Mouse (Mus musculus) mammary gland, adult 2 months (tissue): ENCODE data around the gene Rasl10a. TPM values are rescaled to one million over a fixed set of nuclear protein-coding genes. Genes with fewer than 3 reads are reported as not detected.

Experiments used
- polyA plus RNA-seq: library from polyadenylated mRNA; depleted of rRNA; stranded (reverse); fragments of >200 nt; gene quantifications from 2 replicates; pipeline ENCODE4 v1.2.3, GENCODE M21; 2012; ENCODE audit warnings: low replicate concordance; rRNA removed

Rasl10a gene
- polyA plus RNA-seq, result 5.0 and 6.0 TPM in 2 replicates

DNA sequence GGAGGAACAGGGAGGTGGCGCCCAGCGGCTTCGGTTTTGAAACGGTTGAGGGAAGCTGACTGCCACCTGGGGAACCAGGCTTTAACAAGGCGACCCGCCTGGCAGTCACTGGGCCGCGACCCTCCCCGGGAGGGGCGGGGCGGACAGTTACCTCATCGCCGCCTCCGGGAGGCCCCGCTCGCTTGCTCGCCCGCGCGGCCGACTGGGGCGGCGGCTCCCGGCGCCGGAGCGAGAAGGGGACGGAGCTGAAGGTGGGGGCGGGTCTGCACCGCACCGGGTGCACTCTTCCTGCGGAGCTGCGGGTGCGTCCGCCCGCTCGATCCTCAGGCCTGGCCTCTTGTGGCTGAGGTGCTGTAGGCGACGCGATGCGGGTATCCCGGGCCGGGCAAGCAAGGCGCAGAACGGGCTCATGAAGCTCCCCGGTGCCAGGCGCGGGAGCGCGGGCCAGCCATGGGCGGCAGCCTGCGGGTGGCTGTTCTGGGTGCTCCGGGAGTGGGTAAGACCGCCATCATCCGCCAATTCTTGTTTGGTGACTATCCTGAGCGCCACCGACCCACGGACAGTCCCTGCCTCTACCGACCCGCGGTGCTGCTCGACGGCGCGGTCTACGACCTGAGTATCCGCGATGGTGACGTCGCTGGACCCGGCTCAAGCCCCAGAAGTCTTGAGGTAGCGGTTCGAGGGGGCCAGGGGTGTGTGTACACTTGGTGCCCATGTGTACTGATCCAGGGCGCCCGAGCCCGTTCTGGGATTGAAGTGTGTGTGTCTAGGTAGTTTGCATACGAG is at the start of gene Rasl10a:
TSS of gene Rasl10a (plus strand) at position 273 of the 786 bp plus-strand sequence.

DNA sequence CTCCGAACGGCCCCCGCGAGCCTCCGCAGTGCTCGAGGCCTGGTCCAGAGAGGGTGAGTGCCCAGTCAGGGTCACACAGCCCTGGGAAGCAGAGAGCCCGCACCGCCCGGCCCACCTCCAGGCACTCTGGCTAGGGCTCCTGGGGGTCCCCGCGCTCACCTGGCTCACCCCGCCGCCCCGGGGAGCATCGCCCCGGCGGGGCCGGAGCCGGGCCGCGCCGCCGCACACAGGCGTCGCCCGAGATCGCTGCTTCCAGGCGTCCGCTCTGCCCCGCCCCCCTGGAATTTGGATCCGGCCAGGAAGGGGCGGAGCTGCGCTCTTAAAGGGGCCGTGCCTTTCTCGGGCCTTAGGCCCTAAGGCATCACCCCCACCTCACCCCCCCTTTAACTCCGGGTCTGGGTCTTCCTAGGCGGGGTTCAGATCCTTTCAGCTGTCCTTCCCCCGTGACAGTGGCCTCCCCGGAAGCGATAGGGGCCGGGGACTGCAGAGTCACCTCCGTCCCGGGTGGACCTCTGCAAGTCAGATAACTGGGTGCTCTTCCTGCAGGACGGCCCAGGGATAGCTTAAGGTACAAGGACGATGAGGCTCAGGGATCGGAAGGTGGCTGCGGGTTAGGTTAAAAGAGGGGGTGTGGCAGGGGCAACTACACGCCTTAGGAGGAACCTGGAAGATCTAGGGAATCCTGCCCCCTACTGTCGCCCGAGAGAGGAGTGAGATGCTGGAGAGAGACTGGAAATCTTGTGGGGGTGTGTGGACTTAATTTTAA is 7.3 kb downstream of the Rasl10a start, which contains the start of gene Gas2l1:
TSS of gene Gas2l1 (minus strand) at position 272 of the 766 bp plus-strand sequence.

DNA sequence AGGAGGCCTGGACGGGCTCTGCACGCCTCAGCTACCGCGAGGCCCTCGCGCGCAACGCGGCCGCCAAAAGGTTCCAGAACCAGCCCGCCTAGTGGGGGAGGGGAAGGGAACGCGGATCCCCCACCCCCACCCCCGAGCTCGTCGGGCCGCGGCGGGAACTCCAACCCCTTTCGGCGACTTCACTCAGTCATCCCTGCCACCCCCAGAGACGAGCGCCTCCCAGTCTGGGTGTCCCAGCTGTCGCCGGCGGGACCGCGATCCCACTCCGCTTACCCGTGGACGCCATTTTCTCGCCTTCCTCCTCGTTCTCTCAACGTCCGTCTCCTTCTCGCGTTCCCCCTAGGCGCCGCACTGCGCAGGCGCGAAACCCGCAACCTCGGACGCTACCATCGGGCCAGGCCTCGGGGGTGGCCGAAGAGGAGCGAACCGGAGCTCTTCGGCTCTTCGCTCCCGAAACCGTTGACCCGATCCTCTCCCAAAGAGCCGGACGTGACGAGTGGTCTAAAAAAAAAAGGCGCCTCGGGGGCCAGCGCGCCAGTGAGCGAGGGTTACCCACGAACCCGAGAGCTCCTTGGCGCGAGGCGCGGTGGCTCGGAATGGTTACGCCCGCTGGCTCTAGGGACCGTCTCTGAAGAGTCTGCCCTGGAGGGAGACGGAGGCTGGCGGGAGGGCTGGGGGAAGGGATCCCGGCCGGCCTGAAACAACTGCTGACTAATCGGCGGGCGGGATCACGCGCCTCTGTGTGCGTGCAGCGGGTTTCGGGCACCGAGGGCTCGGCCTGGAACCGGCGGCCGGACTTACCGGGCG is 41.0 kb downstream of the Rasl10a start, which contains the start of the genes Rhbdd3 and Ewsr1:
TSS of gene Rhbdd3 (plus strand) at position 191 of the 807 bp plus-strand sequence.
TSS of gene Ewsr1 (minus strand) at position 531 of the 807 bp plus-strand sequence.

Other genes starting within 250 kb of the Rasl10a start
- 47.4 and 61.4 TPM in 2 replicates for gene Nf2, start 208.6 kb upstream of the Rasl10a start, polyA plus RNA-seq
- 16.5 and 18.3 TPM in 2 replicates for gene Nipsnap1, start 184.2 kb upstream of the Rasl10a start, polyA plus RNA-seq
- gene Thoc5, start 162.8 kb upstream of the Rasl10a start, polyA plus RNA-seq, result 14.5 and 19.3 TPM in 2 replicates
- gene Nefh, start 110.1 kb upstream of the Rasl10a start, polyA plus RNA-seq, result 0.36 and 1.4 TPM in 2 replicates
- gene Ap1b1, start 71.3 kb upstream of the Rasl10a start, polyA plus RNA-seq, result 92.1 and 96.8 TPM in 2 replicates
- 65.3 and 117 TPM in 2 replicates for gene Gas2l1, start 7.2 kb downstream of the Rasl10a start, polyA plus RNA-seq
- 37.3 and 48.5 TPM in 2 replicates for gene Rhbdd3, start 40.8 kb downstream of the Rasl10a start, polyA plus RNA-seq
- 405 and 472 TPM in 2 replicates for gene Ewsr1, start 41.1 kb downstream of the Rasl10a start, polyA plus RNA-seq
- gene Emid1, start 94.1 kb downstream of the Rasl10a start, polyA plus RNA-seq, result 15.9 and 32.0 TPM in 2 replicates
- 23.7 and 26.4 TPM in 2 replicates for gene Kremen1, start 203.4 kb downstream of the Rasl10a start, polyA plus RNA-seq